Mouse (Mus musculus) lung, postnatal 0 days (tissue): ENCODE results near the gene Zw10. TPM values are rescaled to one million over a fixed set of nuclear protein-coding genes. Genes with fewer than 3 reads are reported as not detected.

Experiments used
- ATAC-seq: fragments of 200-750 bp; cut with Nextera tagmentation; 2 replicates; pipeline ENCODE4 v1.8.0; 2017; ENCODE audit warnings: moderate library complexity
- DNase-seq: peaks from one replicate; pipeline ENCODE4 v3.0.0-alpha.2; 2016; ENCODE audit warnings: low spot score
- H3K27ac ChIP-seq: fragments of 300-500 bp; sonication (generic); 2 replicates; pipeline ENCODE4 v1.5.1; 2014; ENCODE audit warnings: antibody characterized with exemption, mild to moderate bottlenecking, low read length, mixed read lengths
- H3K27me3 ChIP-seq: fragments of 300-500 bp; sonication (generic); replicated peaks from 2 replicates; pipeline ENCODE4 v1.6.1; 2014; ENCODE audit warnings: low read length, mixed read lengths; ENCODE audit not compliant: insufficient read depth
- H3K36me3 ChIP-seq: fragments of 300-500 bp; sonication (generic); 2 replicates; pipeline ENCODE4 v1.6.1; 2014; ENCODE audit warnings: low read length, mixed read lengths; ENCODE audit not compliant: insufficient read depth
- H3K4me1 ChIP-seq: fragments of 300-500 bp; sonication (generic); 2 replicates; pipeline ENCODE4 v1.6.1; 2014; ENCODE audit warnings: antibody characterized with exemption, low read depth, low read length, mixed read lengths; ENCODE audit not compliant: insufficient read depth
- H3K4me2 ChIP-seq: fragments of 300-500 bp; sonication (generic); replicated peaks from 2 replicates; pipeline ENCODE4 v1.6.1; 2014; ENCODE audit warnings: low read depth, mild to moderate bottlenecking, low read length, moderate library complexity, mixed read lengths
- H3K4me3 ChIP-seq: fragments of 300-500 bp; sonication (generic); 2 replicates; pipeline ENCODE4 v1.5.1; 2014; ENCODE audit warnings: low read depth, low read length
- H3K9ac ChIP-seq: fragments of 300-500 bp; sonication (generic); replicated peaks from 2 replicates; pipeline ENCODE4 v1.6.1; 2014; ENCODE audit warnings: low read depth, mild to moderate bottlenecking
- H3K9me3 ChIP-seq: fragments of 300-500 bp; sonication (generic); 2 replicates; pipeline ENCODE4 v1.6.1; 2016; ENCODE audit warnings: low read length, mixed read lengths
- CTCF ChIP-seq: IDR thresholded peaks from 2 replicates; pipeline ENCODE4 v1.5.1; 2016; ENCODE audit warnings: antibody characterized with exemption, mild to moderate bottlenecking
- EP300 ChIP-seq: IDR thresholded peaks from 2 replicates; pipeline ENCODE4 v1.6.1; 2016; ENCODE audit warnings: antibody characterized with exemption, mild to moderate bottlenecking, control low read depth
- WGBS: fragments of 180-500 bp; shearing (Covaris S2); extraction: QIAGEN DNeasy Blood & Tissue Kit; methylation state at CpG from one replicate; pipeline ENCODE4 v1.1.7; 2014; 5-methylcytosine and 5-hydroxymethylcytosine counted together
- polyA plus RNA-seq: library from polyadenylated mRNA; unstranded; fragments of >200 nt; fragmentation: Nextera tagmentation; extraction: Ambion mirVana; gene quantifications from 2 replicates; pipeline ENCODE4 v1.2.1, GENCODE M21; 2015

Zw10 gene
- polyA plus RNA-seq = 16.1 and 18.4 TPM in 2 replicates

GRCm38 (mm10) chr9:49055333-49056205 lies at the start of gene Zw10:
Zw10 (plus strand) TSS chr9:49055613.
- 1% methylated on average over 52 of the region's 53 CpGs for WGBS
- peaks cover 4% of the 10 kb centered on the region for H3K36me3 ChIP-seq
- H3K9ac ChIP-seq = peak within 1 kb of the TSS; percentile 76
- peak within 1 kb of the TSS; percentile 88 for H3K4me3 ChIP-seq
- H3K27ac ChIP-seq = peak within 1 kb of the TSS; percentile 69
- DNase-seq (peak; percentile 98), ATAC-seq (peak; percentile 99)
- no peaks in the 10 kb centered on the region for H3K9me3 ChIP-seq
- H3K27me3 ChIP-seq = no peaks in the 10 kb centered on the region
- no peak for TF ChIP-seq CTCF
- H3K4me2 ChIP-seq = peak within 1 kb of the TSS; percentile 78
- H3K4me1 ChIP-seq = no peaks in the 10 kb centered on the region; the same call in 1 of the 2 replicates

- Histone ChIP-seq H3K9ac (no peak overlapping the region), H3K4me1 (no peaks in the 10 kb centered on the region), H3K9me3 (no peaks in the 10 kb centered on the region), H3K4me3 (no peak overlapping the region), H3K27me3 (no peaks in the 10 kb centered on the region), H3K4me2 (no peak overlapping the region), H3K27ac (no peak overlapping the region), H3K36me3 (peaks cover 14% of the 10 kb centered on the region)
- no peak for TF ChIP-seq EP300
- TF ChIP-seq CTCF = no peak
- no peak for ATAC-seq
- DNase-seq = no peak
- 85% methylated on average over 7 of the region's 7 CpGs for WGBS
These were observed 39.6 kb upstream of the Zw10 start for GRCm38 (mm10) chr9:49015824-49016223.

DNA sequence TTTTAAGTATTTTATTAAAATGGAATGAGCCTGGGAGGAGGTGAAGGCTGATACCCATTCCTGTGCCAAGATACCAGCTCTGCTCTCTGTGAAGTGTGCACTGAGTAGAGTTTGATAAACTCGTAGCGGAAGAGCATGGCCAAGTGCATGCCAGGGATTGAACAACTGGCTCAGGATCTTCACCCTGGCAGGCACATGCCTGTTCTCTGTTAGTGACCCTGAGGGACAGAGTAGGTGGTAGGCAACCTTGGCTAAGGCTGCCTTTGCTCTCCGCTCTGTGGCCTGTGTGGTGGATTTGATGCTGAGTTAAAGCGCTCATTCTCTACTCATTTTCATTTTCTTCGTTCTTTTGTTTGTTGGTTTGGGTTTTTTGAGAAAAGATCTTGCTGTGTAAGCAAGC lies 34.1 kb upstream of the Zw10 start:
- H3K27me3 ChIP-seq = no peaks in the 10 kb centered on the region

GRCm38 (mm10) chr9:49023956-49024355 lies 31.5 kb upstream of the Zw10 start:
- H3K27ac ChIP-seq = no peak overlapping the region
- no peaks in the 10 kb centered on the region for H3K4me1 ChIP-seq
- H3K4me3 ChIP-seq = no peak overlapping the region
- no peak overlapping the region for H3K9ac ChIP-seq
- H3K9me3 ChIP-seq = no peaks in the 10 kb centered on the region
- H3K27me3 ChIP-seq = no peaks in the 10 kb centered on the region
- TF ChIP-seq EP300 = no peak
- TF ChIP-seq CTCF = no peak
- no peak for ATAC-seq
- no peak for DNase-seq
- no peak overlapping the region for H3K4me2 ChIP-seq
- peaks cover 16% of the 10 kb centered on the region; the same call in 1 of the 2 replicates for H3K36me3 ChIP-seq
- WGBS = 81% methylated on average over 5 of the region's 5 CpGs

More for the DNA sequence above, 34.1 kb upstream of the Zw10 start:
- TF ChIP-seq EP300 (no peak), CTCF (no peak)
- no peak overlapping the region for H3K27ac ChIP-seq
- H3K9ac ChIP-seq = no peak overlapping the region
- H3K36me3 ChIP-seq = peaks cover 8% of the 10 kb centered on the region; the same call in 1 of the 2 replicates
- no peak overlapping the region for H3K4me2 ChIP-seq
- ATAC-seq = no peak
- H3K4me3 ChIP-seq = no peak overlapping the region
- no peaks in the 10 kb centered on the region for H3K4me1 ChIP-seq
- WGBS = 92% methylated on average over 5 of the region's 5 CpGs
- H3K9me3 ChIP-seq = no peaks in the 10 kb centered on the region
- no peak for DNase-seq

GRCm38 (mm10) chr9:49024529-49024928 lies 30.9 kb upstream of the Zw10 start:
- H3K9me3 ChIP-seq = no peaks in the 10 kb centered on the region
- TF ChIP-seq CTCF (no peak), EP300 (no peak)
- DNase-seq (no peak), ATAC-seq (no peak)
- H3K4me2 ChIP-seq = no peak overlapping the region
- no peaks in the 10 kb centered on the region for H3K27me3 ChIP-seq
- no peak overlapping the region for H3K4me3 ChIP-seq
- no peaks in the 10 kb centered on the region for H3K4me1 ChIP-seq
- peaks cover 16% of the 10 kb centered on the region; the same call in 1 of the 2 replicates for H3K36me3 ChIP-seq
- 96% methylated on average over 2 of the region's 2 CpGs for WGBS
- no peak overlapping the region for H3K9ac ChIP-seq
- no peak overlapping the region for H3K27ac ChIP-seq

- no peak overlapping the region for H3K4me2 ChIP-seq
- H3K4me3 ChIP-seq = no peak overlapping the region
- TF ChIP-seq EP300 (no peak), CTCF (no peak)
- H3K9me3 ChIP-seq = no peaks in the 10 kb centered on the region
- H3K27ac ChIP-seq = no peak overlapping the region
- no peaks in the 10 kb centered on the region for H3K4me1 ChIP-seq
- H3K27me3 ChIP-seq = no peaks in the 10 kb centered on the region
- H3K9ac ChIP-seq = no peak overlapping the region
- no peak for ATAC-seq
- 94% methylated on average over 4 of the region's 4 CpGs for WGBS
- no peak for DNase-seq
- peaks cover 15% of the 10 kb centered on the region; the same call in 1 of the 2 replicates for H3K36me3 ChIP-seq
These were observed 20.6 kb upstream of the Zw10 start for GRCm38 (mm10) chr9:49034764-49035163.
